In the genomic region with DNA sequence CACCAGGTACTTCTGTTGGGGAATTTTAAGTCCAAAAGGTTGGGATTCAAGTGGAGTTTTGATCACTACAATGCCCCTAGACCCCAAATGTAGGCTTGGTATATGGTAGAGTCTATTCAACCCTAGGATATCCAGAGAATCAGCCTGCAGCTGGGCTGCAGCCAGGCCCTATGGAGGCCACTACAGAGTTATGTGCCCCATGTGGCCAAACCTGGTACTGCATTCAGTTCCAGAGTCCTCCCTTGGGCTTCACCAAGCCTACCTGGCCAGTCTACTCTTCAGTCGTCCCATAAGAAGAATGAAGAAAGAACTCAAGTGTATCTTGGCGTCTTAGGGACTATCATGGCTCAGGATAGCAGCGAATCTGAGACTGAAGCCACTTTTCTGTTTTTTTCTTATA, we compare ENCODE assay signal across 9 mouse cellular contexts. TPM values are rescaled to one million over a fixed set of nuclear protein-coding genes. Genes with fewer than 3 reads are reported as not detected.
DNase-seq lines count a peak whose midpoint lies in the region; ATAC-seq lines count a peak whose summit lies in the region.
"Had no signal": no experiment of that assay in that cellular context is flagged by ENCODE, and none has a peak within 500 bp of the region (broad histone marks: within the 10 kb centered on the region; RNA-seq: fewer than 3 reads in every experiment).

No protein-coding gene starts in this region.

- H3K9me3 ChIP-seq in midbrain, embryonic 11.5 days (ENCODE audit: control insufficient read depth, low read length) = no peaks in the 10 kb centered on the region; the same call in 1 of the 2 replicates
- H3K9me3 ChIP-seq in midbrain, embryonic 16.5 days (replicated peaks; ENCODE audit: control insufficient read depth, low read length, poor library complexity, severe bottlenecking) = no peaks in the 10 kb centered on the region; the same call in 1 of the 2 replicates
- H3K9me3 ChIP-seq in kidney, embryonic 15.5 days (replicated peaks) = no peaks in the 10 kb centered on the region
- H3K9me3 ChIP-seq in liver, embryonic 13.5 days (replicated peaks) = peaks cover 4% of the 10 kb centered on the region; the same call in 1 of the 2 replicates

- ATAC-seq in midbrain, embryonic 11.5 days (ENCODE audit: low FRiP score) = no peak
- ATAC-seq in midbrain, embryonic 16.5 days = no peak
- no peak for ATAC-seq in kidney, embryonic 15.5 days (replicated peaks; ENCODE audit: low FRiP score)
- ATAC-seq in liver, embryonic 13.5 days (ENCODE audit: low read depth) = no peak

- no peaks in the 10 kb centered on the region for H3K4me1 ChIP-seq in midbrain, embryonic 11.5 days (ENCODE audit: control insufficient read depth, insufficient read depth, low read length)
- no peaks in the 10 kb centered on the region for H3K4me1 ChIP-seq in midbrain, embryonic 16.5 days (ENCODE audit: control insufficient read depth, insufficient read depth, low read length)
- peaks cover 15% of the 10 kb centered on the region; the same call in 1 of the 2 replicates for H3K4me1 ChIP-seq in kidney, embryonic 15.5 days
- H3K4me1 ChIP-seq in liver, embryonic 13.5 days (replicated peaks) = no peaks in the 10 kb centered on the region

- H3K9ac ChIP-seq in midbrain, embryonic 11.5 days (ENCODE audit: low read length) = no peak overlapping the region
- no peak overlapping the region for H3K9ac ChIP-seq in midbrain, embryonic 16.5 days (ENCODE audit: low read depth, low read length)
- H3K9ac ChIP-seq in kidney, embryonic 15.5 days = no peak overlapping the region
- H3K9ac ChIP-seq in liver, embryonic 13.5 days = no peak overlapping the region

- H3K36me3 ChIP-seq in midbrain, embryonic 11.5 days (ENCODE audit: control insufficient read depth, insufficient read depth, low read length) = no peaks in the 10 kb centered on the region
- H3K36me3 ChIP-seq in midbrain, embryonic 16.5 days (ENCODE audit: control insufficient read depth, insufficient read depth, low read length) = no peaks in the 10 kb centered on the region
- no peaks in the 10 kb centered on the region for H3K36me3 ChIP-seq in kidney, embryonic 15.5 days
- H3K36me3 ChIP-seq in liver, embryonic 13.5 days = no peaks in the 10 kb centered on the region

- peak; percentile 89 for DNase-seq in midbrain, embryonic 11.5 days (ENCODE audit: low spot score, missing footprints)
- peak; percentile 63 for DNase-seq in c-Kit-positive CD71-negative TER-119-negative erythroid progenitor cells, embryonic 14.5 days (ENCODE audit: low read depth)
- peak; percentile 70 to 73 for DNase-seq in frontal cortex, postnatal 36 days (ENCODE audit: low spot score in 2 of 2)
- DNase-seq in liver, embryonic 13.5 days = peak; percentile 26
- DNase-seq in retina, postnatal 1 day = peak; percentile 59
- DNase-seq in thymus, postnatal 25 days = peak; percentile 84

- no peak overlapping the region for H3K4me3 ChIP-seq in midbrain, embryonic 11.5 days (ENCODE audit: low read depth, low read length)
- H3K4me3 ChIP-seq in midbrain, embryonic 16.5 days (ENCODE audit: low read depth, low read length) = no peak overlapping the region
- no peak overlapping the region for H3K4me3 ChIP-seq in kidney, embryonic 15.5 days (replicated peaks)
- H3K4me3 ChIP-seq in liver, embryonic 13.5 days (replicated peaks) = no peak overlapping the region
- H3K4me3 ChIP-seq: myocyte had no signal

- no peaks in the 10 kb centered on the region for H3K27me3 ChIP-seq in midbrain, embryonic 11.5 days (ENCODE audit: control insufficient read depth, insufficient read depth, low read length)
- no peaks in the 10 kb centered on the region for H3K27me3 ChIP-seq in midbrain, embryonic 16.5 days (ENCODE audit: control insufficient read depth, insufficient read depth, low read depth, low read length)
- no peaks in the 10 kb centered on the region for H3K27me3 ChIP-seq in kidney, embryonic 15.5 days
- 0 out of 2 replicates have a peak, but pooled peaks cover 3% of the 10 kb centered on the region for H3K27me3 ChIP-seq in liver, embryonic 13.5 days

- no peak overlapping the region for H3K27ac ChIP-seq in midbrain, embryonic 11.5 days (ENCODE audit: low read depth, low read length)
- no peak overlapping the region for H3K27ac ChIP-seq in midbrain, embryonic 16.5 days (ENCODE audit: low read length)
- 0 out of 2 replicates have a peak overlapping the region, but pooled peaks have one; percentile 32 for H3K27ac ChIP-seq in kidney, embryonic 15.5 days
- H3K27ac ChIP-seq in liver, embryonic 13.5 days = no peak overlapping the region

- 42% methylated on average over 3 of the region's 3 CpGs for WGBS in midbrain, embryonic 11.5 days
- WGBS in midbrain, embryonic 16.5 days = 54% methylated on average over 3 of the region's 3 CpGs
- 48% methylated on average over 3 of the region's 3 CpGs for WGBS in kidney, embryonic 15.5 days
- WGBS in liver, embryonic 13.5 days (ENCODE audit: insufficient replicate concordance) = 20% methylated on average over 3 of the region's 3 CpGs

- H3K4me2 ChIP-seq in midbrain, embryonic 11.5 days = no peak overlapping the region
- H3K4me2 ChIP-seq in midbrain, embryonic 16.5 days (ENCODE audit: low read length) = no peak overlapping the region
- no peak overlapping the region for H3K4me2 ChIP-seq in kidney, embryonic 15.5 days
- H3K4me2 ChIP-seq in liver, embryonic 13.5 days = no peak overlapping the region

RNA-seq across cellular contexts. Expression of gene Myl10, which starts 10.8 kb away (rescaled TPM):
- polyA plus RNA-seq in midbrain, embryonic 11.5 days (2014; fragmentation: Nextera tagmentation; extraction: Ambion mirVana) = not detected in 2 replicates
- not detected in 2 replicates for polyA plus RNA-seq in midbrain, embryonic 16.5 days (2015; fragmentation: Nextera tagmentation; extraction: Ambion mirVana)
- not detected in 2 replicates for polyA plus RNA-seq in kidney, embryonic 15.5 days (2015; fragmentation: Nextera tagmentation; extraction: Ambion mirVana)
- polyA plus RNA-seq in liver, embryonic 13.5 days (2015; fragmentation: Nextera tagmentation; extraction: Ambion mirVana) = not detected in 2 replicates

Comparison
In these comparisons a context has a peak if more than half of its experiments do, and no peak if none do; other contexts are left out.
1. DNase-seq: peak in every context shown above with its lines; median percentile 89 in midbrain, embryonic 11.5 days; 84 in thymus, postnatal 25 days; 72 in frontal cortex, postnatal 36 days; 63 in c-Kit-positive CD71-negative TER-119-negative erythroid progenitor cells, embryonic 14.5 days; 59 in retina, postnatal 1 day; 26 in liver, embryonic 13.5 days.